Mouse (Mus musculus) thymus, adult 18-20 months (tissue): Measurements from ENCODE around the gene Smarcad1.
"Not testable (repeated sequence)": the region's sequence is repeated elsewhere in the genome, so short reads cannot be mapped to it uniquely, and the experiment has no call there.

ENCODE experiments used
- DNase-seq, 2 experiments: peaks; one replicate each; pipeline ENCODE4 v3.0.0; 2022; ENCODE audit warnings: mixed read lengths in 2 of 2

Smarcad1 gene

DNA sequence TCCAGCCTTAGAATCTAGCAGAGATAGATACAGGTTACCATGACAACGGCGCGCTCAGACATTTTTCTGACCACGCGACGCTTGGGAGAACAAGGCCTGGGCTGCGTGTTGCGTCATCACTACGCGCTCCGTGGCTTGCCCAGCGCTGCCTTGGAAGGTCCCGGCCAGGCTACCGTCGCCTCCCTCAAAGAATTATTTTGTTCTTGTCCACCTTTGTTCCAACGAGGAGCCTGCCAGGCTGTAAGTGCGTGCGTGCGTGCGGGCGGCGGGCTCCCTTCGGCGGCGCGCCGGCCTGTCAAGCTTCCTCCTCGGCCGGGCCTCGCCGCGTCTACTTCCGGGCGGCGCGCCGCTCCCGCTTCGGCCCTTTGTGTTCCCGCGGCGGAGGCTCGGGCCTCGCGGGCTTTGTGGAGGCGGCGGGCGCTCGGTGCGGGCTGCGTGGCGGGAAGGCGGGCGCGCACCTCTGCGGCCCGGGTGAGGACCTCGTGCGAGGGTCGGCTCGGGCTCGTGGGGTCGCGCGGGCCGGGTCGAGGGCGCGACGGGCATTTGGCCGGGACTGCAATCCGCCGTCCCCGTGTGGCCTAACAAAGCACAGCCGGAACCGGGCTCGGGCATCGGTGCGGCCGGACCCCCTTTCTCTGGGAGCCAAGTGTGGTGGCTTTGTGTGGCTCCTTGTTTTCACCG is at the start of gene Smarcad1:
Gene Smarcad1 (plus strand): TSS at position 93 of the 681 bp plus-strand sequence.
- peak; percentile 62 to 70 for DNase-seq

DNA sequence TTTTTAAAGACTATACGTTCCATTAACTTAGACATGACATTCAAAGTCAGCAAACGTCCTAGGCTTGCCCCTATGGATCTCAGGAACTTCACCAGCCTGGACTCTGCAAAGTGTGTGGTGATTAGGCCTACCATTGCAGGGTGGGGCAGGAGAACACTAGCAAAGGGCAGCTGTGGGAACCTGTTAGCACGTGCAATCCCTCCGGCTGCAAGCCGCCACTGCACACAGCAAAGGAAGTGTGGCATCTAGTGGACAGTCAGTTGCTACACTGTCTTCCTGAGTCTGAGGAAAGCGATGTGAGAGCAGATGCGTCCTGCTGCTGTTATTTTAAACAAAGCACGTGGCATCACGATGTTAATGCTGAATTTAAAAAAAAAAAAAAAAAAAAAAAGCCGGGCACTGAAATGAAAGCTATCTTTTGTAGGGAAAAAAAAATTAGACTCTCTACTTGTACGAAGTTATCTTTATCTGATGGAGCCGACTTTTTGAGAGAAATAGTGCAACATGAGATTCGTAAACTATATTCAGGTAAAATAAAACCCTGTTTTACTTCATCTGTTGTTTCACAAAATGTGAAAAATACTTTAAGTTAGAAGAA is 45.5 kb upstream of the Smarcad1 start:
- no peak for DNase-seq

DNA sequence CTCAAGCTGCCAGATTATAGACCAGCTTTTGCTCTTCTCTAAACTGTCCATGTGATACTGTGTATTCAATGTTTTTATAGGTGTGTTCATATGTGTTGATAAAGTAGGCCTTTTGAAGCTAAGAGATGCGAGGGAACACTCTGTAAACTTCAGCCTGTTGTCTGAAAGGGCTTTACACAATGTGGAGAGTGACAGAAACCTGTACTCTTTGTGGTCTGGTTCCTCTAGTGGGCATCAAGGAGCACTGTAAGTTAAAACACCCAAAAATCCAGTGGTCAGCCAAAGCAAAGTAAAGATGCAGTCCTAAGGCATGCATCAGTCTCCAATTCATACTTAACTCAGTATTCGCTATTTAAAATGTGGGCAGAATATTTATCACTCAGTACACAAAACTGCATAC is 44.6 kb upstream of the Smarcad1 start:
- DNase-seq = no peak

DNA sequence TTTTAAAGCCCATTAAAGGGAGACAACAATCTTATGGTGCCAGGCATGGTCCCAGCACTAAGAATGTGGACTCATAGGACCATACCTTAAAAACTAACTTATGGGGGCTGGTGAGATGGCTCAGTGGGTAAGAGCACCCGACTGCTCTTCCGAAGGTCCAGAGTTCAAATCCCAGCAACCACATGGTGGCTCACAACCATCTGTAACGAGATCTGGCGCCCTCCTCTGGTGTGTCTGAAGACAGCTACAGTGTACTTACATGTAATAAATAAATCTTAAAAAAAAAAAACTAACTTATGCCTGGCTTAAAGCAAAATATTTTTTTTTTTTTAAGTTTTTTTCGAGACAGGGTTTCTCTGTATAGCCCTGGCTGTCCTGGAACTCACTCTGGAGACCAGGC is 41.6 kb upstream of the Smarcad1 start:
- peak in 1 of 2 experiments; percentile 2 for DNase-seq

DNA sequence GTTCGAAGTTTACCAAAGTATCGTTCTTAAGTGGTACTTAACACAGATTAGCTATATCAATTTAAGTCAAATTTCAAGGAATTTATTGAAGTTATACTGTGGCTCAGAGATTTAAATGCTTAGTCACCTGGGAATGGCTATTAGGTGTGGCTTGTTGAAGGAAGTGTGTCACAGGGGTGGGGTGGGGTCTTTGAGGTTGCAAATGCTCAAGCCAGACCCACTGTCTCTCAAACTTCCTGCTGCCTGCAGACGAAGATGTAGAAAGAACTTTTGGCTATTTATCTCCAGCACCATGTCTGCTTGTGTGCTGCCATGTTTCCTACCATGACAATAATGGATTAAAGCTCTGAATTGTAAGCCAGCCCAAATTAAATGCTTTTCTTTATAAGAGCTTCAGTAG is 40.2 kb upstream of the Smarcad1 start:
- DNase-seq = no peak

DNA sequence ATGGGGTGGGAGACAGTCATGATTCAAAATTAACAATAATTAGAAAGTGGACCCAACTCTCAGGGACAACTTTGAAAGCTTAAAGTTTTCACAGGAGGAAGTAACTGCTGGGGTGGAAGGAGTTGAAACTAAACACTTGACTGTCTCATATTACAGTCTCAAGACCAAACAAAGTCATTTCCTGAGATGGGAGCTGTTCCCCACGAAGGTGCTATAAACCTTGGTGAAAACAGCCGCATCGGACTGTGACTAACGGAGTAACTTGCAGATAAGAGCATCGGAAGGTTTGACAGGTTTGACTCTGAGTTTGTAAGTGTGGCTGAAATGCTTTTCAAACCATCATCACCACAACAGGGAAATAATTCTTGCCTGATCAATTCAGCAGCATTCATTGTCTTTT is 33.5 kb upstream of the Smarcad1 start:
- DNase-seq = no peak

DNA sequence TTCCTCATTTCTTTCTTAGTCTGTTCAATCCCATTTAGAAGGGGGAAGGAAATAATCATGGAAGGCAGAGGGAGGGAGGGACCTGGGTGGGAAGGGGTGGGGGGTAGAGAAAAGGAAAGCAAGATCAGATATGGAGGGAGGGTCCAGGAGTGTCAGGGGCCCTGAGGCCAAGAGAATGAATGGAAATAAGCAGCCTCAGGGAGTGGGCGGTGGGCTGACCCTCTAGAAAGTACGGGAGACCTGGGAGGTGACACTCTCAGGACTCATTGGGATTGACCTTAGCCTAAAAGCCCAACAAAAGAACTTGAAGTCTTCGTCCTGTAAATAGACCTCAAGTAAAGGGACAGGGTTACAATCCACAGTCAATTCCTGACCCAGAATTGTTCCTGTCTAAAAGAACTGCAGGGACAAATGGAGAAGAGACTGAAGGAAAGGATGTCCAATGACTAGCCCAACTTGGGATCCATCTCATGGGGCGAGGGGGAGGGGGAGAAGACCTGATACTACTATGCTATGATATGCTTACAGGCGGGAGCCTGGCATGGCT is 30.9 kb upstream of the Smarcad1 start:
- DNase-seq = no peak

DNA sequence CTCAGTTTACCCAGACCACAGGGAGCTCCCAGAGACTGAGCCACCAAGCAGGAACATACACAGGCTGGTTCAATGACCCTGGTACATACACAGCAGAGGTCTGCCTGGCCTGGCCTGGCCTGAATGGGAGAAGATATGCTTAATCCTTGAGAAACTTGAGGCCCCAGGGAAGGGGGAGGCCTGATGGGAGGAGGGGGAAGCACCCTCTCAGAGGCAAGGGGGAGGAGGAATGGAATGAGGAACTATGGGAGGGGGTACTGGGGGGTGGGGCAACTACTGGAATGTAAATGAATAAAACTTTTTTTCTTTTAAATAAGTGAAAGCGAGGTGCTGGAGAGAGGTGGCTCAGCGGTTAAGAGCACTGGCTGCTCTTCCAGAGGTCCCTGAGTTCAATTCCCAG is 30.2 kb upstream of the Smarcad1 start:
- DNase-seq = no peak

DNA sequence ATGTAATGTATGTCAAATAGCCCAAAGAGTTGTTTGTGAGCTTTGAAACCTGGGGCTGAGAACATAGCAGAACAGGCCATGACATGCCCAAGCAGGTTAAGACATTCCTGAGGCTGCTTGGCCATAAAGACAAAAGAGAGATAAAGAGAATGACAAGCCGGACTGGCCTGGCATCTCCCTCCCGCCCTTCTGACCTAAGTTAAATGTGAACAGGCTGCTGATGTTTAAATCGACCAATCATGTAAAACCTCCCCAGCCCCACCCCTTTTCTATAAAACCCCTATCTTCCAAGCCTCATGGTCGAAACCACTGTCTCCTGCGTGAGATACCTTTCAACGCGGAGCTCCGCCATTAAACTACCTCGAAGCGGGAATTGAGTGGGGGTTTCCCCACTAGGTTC is 24.8 kb upstream of the Smarcad1 start:
- no peak for DNase-seq

DNA sequence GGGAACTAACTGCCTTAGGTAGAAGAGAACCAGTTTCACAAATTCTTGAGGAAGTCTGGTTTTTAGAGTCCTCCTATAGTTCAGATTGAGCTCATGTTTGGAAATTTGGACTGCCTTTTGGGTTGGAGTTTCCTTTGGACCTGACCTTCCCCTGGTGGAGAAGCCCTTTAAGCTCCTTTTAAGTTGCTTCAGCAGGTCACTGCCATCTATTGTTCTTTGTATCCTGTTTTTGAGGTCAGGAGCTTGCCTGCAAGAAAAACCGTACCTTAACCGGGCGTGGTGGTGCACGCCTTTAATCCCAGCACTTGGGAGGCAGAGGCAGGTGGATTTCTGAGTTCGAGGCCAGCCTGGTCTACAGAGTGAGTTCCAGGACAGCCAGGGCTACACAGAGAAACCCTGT is 23.4 kb upstream of the Smarcad1 start:
- not testable (repeated sequence) for DNase-seq

DNA sequence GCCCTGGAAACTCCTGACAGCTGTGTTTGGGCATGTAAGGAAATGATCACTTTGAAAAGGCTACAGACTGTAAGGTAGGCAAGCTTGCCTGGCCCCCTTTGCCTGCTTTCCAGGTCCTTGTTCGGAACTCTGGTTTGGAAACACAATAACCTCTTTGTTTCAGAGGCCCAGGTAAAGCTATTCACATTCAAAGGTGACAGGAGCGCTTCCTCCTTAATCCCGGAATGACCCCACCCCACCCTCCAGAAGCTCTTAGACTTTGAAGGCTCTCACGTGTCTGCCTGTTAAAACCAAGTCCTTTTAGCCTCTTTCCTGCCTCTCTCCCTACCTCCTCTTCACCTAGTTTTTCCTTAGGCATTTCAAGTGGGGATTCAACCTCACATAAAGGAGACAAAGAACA is 20.5 kb upstream of the Smarcad1 start:
- DNase-seq = no peak

DNA sequence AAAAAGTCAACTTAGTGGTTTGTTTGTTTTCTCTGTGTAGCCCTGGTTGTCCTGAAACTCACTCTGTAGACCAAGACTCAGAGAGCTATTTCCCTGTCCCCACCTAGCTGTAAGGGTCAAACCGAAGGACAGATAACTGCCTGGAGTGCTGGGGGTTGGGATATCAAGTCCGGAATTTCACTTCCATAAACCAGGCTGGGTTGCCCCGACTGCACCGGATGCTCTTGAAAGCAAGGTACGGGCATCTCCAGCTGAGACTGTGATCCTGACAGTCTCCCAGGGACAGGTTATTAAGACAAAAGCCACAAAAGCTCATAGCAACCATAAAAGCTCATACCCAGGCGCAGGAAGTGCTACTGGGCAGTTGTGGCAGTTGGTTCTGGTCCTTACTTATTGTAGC is 19.3 kb upstream of the Smarcad1 start:
- no peak for DNase-seq

DNA sequence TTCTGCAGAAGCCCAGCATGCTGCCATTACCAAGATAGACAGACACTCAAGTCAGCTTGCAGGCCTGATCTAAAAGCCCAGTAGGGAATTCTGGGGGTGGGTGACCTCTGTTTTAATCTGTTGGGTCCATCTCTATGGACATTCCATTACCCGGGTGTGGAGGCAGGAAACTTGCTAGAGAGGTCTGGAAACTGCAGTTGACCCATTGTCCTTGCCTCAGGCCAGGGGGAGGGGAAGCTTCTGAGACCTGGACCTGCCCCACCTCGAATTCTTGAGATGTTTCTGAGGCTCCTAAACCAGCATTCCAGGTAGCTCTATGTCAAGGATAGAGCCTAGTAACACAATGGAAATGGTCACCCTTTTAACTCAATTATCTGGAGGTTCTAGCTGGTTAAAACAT is 17.7 kb upstream of the Smarcad1 start:
- DNase-seq = no peak

DNA sequence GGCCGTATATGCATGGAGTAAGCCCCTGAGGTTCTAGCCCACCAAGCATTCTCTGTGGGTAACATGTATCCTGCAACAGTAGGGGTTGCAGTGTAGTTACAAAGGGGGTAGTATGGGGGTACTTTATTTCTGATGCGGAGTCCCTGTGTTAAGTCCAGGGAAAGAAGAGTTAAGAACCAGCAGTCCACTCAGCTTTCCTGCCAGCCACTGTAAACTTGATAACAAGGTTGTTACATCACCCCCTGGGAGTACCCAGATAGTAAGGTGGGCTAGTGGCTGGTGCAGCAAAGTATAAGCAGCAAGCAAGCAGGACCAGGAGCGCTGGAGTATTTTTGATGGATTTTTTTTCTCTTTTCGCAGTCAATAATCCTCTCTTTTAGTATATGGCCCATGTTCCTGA is 17.3 kb upstream of the Smarcad1 start:
- no peak for DNase-seq

DNA sequence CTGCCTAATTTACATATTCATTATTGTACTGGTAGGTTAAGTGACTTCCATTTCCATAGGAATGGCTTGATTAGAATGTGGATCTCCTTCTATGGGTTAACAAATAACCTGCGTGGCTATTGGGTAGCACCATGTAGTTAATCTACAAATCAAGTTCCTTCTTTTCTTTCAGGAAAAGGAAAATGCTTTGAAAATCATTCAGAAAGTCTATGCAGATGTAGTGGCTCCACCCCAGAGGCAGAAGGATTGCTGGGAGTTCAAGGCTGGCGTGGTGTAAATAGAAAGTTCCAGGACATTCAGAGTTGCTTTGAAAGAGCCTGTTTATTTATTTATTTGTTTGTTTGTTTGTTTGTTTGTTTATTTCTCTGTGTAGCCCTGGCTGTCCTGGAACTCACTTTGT is 7.7 kb upstream of the Smarcad1 start:
- no peak for DNase-seq

DNA sequence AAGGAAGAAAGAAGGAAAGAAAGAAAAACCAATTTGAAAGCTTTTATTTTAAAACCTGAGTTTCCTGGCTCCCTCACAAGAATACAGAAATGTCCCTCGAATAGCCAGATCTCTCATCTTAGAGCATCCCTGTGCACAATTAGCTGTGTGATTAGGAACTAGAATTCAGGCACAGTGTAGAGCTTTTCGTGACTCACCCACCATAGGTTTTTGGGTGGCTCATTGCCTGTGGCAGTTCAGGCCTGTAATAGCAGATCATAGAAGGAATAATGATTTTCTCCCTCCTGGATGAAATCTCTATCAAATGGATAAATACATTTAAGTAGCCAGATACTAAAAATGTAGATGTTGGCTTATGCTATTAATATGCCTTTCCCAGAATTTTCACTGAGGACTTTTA is 6.9 kb upstream of the Smarcad1 start:
- DNase-seq = no peak

DNA sequence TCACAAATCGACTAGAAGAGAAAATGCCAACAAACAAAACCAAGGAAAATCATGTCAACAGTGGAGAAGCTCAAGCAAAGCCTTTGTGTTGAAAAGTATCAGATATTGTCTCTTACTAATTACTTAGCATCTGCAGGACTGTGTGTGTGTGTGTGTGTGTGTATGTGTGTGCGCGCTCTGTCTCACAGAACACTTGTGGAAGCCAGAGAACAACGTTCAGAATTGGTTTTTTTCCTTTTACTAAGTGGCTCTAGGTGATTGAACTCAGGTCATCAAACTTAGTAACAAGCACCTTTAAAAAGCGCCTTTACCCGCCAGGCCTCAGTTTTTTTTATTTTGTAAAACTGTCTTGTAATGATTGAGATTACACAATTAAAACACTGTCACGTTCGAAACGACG is 451 bp upstream of the Smarcad1 start:
- no peak for DNase-seq

DNA sequence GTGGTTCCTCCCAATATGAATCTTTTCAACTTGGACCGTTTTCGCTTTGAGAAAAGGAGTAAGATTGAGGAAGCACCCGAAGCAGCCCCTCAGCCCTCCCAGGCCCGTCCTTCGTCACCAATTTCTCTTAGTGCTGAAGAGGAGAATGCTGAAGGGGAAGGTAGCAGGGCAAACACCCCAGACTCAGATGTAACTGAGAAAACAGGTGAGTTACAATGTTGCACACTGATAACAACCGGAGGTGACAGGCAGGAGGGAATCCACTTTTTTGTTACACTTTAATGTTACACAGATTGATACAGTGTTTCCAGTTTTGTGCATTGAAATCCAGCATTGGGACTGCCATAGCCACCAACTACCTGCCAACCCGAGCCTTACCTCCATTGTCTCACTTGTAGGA is 858 bp downstream of the Smarcad1 start:
- peak in 1 of 2 experiments; percentile 7 for DNase-seq

DNA sequence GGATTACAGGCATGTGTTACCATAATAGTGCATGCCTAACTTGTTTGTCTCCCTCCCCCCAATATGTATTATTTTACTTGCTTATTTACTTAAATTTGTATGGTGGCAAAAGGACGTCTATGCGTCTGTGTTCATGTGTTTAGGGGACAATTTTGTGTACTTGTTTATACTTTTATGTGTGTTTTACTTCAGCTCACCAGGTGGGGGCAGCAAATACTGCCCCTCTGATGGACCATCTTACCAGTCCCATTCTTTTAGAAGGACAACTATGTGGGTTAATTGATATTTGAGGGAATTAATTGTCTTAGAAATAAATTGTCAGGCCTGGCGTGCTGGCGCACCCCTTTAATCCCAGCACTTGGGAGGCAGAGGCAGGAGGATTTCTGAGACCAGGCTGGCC is 6.7 kb downstream of the Smarcad1 start:
- DNase-seq = no peak

DNA sequence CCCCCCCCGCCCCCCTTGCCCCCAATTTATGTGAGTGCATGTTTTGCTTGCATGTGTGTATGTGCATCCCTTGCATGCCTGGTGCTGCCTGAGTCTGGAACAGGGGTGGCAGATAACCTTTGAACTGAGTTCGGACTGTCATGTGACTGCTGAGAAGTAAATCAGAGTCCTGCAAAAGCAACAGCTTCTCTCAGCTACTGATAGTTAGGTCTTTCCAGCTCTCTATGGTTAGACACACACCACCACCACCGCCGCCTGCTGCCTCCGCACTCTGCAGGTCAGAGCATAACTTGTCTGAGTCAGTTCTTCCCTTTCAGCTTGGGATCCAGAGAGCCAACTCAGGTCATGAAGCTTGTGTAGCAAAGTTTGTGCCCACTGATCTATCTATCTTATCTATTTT is 14.2 kb downstream of the Smarcad1 start:
- DNase-seq = no peak

DNA sequence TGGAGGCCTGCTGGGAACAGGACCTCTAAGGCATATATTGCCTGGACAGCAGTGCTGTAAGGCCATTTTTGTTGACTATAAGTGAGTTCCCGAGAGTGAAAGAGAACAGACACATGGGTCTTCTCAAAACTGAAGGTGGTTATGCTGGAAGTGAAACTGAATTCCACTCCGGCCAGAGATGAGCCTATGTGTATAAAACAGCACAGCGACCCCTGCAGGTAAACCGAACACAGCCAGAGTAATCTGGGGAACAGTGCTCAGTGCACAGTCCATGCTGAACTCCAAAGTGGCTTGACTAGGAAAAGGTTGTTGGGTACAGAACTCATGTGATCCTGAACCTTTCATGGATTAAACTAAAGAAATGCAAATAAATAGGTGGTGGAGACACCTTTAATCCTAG is 14.8 kb downstream of the Smarcad1 start:
- DNase-seq = not testable (repeated sequence)

DNA sequence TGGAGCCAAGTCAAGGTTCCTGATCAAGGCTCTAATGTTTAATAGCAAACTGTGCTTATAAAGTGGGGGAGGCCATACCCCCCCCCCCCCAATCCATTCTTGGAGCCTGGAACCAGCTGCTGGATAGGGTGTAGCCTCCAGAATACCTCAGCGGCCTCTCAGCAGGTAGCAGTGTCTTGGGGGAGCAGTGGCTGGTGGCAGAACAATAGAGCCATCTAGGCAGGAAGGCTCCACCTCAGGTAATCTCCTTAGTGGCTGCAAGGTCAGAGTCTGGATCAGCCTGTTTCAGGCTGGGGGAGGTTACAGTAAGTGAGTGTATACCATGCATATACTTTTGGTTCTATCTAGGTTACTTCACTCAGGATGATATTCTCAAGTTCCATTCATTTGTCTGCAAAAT is 18.7 kb downstream of the Smarcad1 start:
- DNase-seq = no peak

DNA sequence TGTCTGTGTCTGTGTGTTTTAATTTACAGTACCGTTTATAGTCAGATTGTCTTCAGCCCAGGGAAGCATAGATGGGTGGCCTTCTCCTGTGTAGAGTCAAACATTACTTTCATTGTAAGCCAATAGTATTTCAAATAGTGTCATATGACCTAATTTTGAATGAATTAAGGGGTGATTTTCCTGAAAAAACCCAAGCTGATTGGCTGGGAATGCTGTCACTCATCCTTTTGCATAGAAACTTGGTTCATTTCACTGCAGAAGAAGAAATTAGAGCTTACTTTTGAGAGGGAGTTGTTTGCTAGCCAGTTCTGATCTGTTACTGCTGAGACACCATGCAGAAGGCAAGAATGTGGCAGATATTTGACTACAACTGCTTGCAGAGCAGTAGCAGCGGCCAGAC is 32.8 kb downstream of the Smarcad1 start:
- DNase-seq = no peak

DNA sequence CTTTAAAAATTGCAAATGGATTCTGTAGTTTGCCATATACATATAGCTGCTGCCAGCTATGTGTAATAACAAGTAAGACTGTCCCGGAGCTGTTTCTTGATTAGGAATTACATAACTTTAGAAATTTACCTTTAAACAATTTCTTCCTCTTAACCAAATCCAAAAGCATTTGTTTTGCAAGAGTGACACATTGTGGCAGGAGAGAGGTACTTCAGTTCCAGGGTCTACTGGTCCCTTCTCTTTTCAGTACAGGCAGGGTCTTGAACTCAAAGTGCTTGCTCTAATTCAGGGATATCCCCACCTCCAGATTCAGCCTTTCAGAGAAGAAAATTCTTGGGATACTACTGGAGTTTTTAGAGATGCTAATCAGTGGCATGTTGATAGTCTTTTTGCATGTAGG is 36.8 kb downstream of the Smarcad1 start:
- no peak for DNase-seq

DNA sequence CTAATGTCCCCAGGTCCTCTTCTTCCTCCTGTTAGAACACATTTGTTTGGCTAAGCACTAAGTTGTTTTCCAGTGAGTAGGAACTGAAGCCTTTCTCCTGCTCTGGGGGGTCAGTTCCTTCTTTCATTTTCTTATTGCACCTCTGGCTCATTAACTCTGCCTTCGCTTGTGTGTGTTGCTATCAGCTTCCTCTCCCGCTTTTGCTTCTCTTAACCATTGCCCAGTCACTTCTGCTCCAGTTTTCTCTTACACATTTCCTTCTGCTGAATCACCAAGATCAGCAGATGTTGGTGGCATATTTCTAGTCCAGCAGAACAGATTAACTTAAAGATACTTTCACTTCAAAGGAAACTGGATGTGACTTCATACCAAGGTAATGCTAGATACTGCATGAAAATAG is 72.5 kb downstream of the Smarcad1 start:
- no peak for DNase-seq
